Mouse (Mus musculus) embryo, embryonic 10.5 days (tissue): ENCODE data around the gene Gm9844.

ENCODE experiments used
- DNase-seq: peaks from one replicate; pipeline ENCODE4 v3.0.0-alpha.2; 2015; ENCODE audit warnings: low spot score

The Gm9844 gene

GRCm38 (mm10) chr7:24901842-24902241 lies 39.8 kb downstream of the Gm9844 start:
- no peak for DNase-seq

DNA sequence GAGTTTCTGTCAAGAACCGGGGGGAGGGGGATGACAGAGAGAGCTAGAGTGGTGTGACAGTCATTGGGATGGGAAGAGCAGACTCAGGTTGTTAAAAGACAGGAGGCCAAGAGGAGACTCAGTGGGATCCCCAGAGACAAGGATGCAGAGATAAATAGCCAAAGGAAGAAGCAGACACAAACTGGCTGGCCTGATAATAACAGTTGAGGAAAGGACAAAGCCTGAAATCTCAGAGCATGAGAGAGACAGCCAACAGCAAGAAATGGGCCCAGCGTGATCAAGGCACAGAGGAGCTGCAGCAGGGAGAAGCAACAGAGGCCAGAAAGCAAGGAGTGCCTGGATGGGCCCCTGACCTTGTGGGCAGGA lies 40.2 kb downstream of the Gm9844 start:
- DNase-seq: peak; percentile 45

DNA sequence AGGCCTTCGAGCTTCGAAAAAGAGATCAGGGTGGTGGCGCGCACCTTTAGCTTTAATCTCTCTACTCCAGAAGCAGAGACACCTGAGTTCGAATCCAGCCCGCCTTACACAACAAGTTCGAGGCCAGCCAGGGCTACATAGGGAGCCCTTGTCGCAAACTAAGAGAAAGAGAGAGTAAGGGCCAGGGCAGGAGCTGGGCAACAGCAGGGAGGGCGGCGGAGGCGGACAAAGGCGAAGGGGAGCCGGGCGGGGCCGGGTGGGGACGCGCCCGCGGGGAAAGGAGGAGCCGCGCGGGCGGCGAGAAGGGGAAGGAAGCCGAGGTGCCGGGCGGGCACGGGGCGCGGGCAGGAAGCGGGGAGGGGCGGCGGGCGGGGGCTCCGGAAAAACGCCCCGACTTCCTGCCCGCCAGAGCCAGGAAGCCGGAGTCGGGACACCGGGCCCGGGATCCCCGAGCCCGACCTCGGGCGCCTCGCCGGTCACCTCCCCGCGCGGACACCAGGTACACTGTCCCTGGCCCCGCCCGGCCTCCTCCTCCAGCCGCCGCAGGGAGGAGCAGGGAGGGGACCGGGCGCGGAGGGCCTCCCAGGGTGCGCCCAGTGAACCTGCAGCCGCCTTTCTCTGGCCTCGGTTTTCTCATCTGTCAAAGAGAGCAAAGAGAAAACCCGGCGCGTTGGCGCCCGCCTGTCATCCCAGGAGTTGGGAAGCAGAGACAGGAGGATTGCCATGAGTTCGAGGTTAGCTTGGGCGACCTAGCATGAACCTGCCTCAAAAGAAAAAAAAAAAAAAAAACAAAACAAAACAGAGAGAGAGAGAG lies 40.8 kb downstream of the Gm9844 start, which contains the start of gene Arhgef1:
Gene Arhgef1, plus strand, starts transcription at position 283 of the 814 bp plus-strand sequence.
- DNase-seq: peak; percentile 53

GRCm38 (mm10) chr7:24903444-24903825 lies 41.4 kb downstream of the Gm9844 start:
- no peak for DNase-seq

DNA sequence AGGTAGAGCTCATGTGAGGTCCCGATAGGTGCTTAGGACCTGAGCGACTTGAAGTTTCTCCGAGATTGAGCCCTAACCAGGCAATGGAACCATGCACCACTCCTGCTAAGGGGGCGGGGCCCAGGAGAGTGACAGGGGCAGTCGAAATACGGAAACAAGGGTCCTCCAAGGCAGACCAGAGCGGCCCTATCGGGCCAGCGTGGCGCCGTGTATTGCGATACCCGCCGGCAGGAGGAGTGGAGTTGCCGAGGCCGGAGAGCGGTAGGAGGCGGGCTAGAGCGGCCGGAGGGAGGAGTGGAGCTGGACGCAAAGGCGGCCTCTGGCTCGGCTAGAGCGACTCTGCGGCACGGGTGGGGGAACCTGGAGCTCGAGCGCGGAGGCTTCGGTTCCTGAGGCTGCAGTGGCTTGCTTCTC lies 42.1 kb downstream of the Gm9844 start:
- peak; percentile 98 for DNase-seq

GRCm38 (mm10) chr7:24904936-24905335 lies 42.9 kb downstream of the Gm9844 start:
- peak; percentile 87 for DNase-seq

DNA sequence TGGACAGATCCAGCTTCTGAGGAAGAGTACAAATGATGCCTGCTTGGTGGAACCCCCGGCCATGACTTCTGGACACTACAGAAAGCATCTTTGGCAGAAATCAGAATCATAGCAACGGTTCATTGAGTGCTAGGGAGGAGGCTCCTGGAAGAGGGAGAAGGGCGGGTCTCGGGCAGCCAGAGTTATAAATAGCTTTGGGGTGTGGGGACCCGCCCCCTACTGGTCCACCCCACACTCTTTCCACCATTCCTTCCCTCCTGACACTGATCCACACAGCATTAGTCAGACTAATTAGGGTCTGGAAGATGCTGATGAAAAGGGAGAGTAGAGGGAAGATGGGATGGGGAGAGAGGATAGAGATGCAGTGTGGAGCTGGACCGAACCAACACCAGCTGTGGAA lies 44.5 kb downstream of the Gm9844 start:
- no peak for DNase-seq

DNA sequence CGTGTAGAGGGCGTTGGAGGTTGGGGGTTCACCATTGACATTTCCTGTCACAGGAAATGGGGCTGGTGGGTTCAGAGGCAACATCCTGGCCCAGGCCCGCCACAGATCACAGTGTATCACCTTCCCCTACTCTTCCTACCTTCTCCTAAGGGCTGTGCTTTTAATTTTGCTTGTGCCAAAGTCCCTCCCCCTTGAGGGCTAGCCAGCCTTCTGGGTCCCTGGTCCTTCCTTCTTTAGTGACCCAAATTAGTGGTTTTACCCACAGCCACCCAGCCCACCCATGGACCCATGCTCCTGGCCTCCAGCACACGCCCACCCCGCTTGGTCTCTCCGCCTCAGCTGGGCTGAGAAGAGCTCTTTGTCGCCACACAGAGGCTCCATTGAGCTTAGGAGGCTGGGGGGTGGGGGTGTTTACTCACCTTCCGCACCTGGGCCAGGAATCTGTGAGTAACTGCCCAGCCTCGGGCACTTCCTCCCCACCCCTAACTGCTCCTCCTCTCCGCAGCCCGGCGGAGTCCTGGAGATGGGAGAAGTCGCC lies 45.3 kb downstream of the Gm9844 start:
- DNase-seq: no peak
